Mouse (Mus musculus) midbrain, embryonic 11.5 days (tissue): Measurements from ENCODE around the gene Cdh13. TPM values are rescaled to one million over a fixed set of nuclear protein-coding genes. Genes with fewer than 3 reads are reported as not detected.

Experiments used
- ATAC-seq: fragments of 200-750 bp; cut with Nextera tagmentation; 2 replicates; pipeline ENCODE4 v1.8.0; 2017; ENCODE audit warnings: moderate TSS enrichment, moderate library complexity; ENCODE audit not compliant: low FRiP score
- DNase-seq: peaks from one replicate; pipeline ENCODE4 v3.0.0; 2015; ENCODE audit warnings: low spot score; ENCODE audit errors: missing footprints
- H3K27ac ChIP-seq: fragments of 300-500 bp; sonication (generic); 2 replicates; pipeline ENCODE4 v1.5.1; 2014; ENCODE audit warnings: low read depth, low read length
- H3K27me3 ChIP-seq: fragments of 300-500 bp; sonication (generic); 2 replicates; pipeline ENCODE4 v1.6.1; 2014; ENCODE audit warnings: mild to moderate bottlenecking, low read length, moderate library complexity, mixed read lengths; ENCODE audit not compliant: control insufficient read depth, insufficient read depth
- H3K36me3 ChIP-seq: fragments of 300-500 bp; sonication (generic); 2 replicates; pipeline ENCODE4 v1.6.1; 2014; ENCODE audit warnings: mild to moderate bottlenecking, low read length, moderate library complexity, mixed read lengths; ENCODE audit not compliant: control insufficient read depth, insufficient read depth
- H3K4me1 ChIP-seq: fragments of 300-500 bp; sonication (generic); 2 replicates; pipeline ENCODE4 v1.6.1; 2014; ENCODE audit warnings: low read length; ENCODE audit not compliant: control insufficient read depth, insufficient read depth
- H3K4me2 ChIP-seq: fragments of 300-500 bp; sonication (generic); 2 replicates; pipeline ENCODE4 v1.6.1; 2014; ENCODE audit warnings: mild to moderate bottlenecking, moderate library complexity
- H3K4me3 ChIP-seq: fragments of 300-500 bp; sonication (generic); 2 replicates; pipeline ENCODE4 v1.5.1; 2014; ENCODE audit warnings: low read depth, low read length
- H3K9ac ChIP-seq: fragments of 300-500 bp; sonication (generic); 2 replicates; pipeline ENCODE4 v1.6.1; 2014; ENCODE audit warnings: low read length
- H3K9me3 ChIP-seq: fragments of 300-500 bp; sonication (generic); 2 replicates; pipeline ENCODE4 v1.6.1; 2016; ENCODE audit warnings: low read length; ENCODE audit not compliant: control insufficient read depth
- WGBS: fragments of 180-500 bp; shearing (Covaris S2); extraction: QIAGEN DNeasy Blood & Tissue Kit; methylation state at CpG from one replicate; pipeline ENCODE4 v1.1.7; 2014; 5-methylcytosine and 5-hydroxymethylcytosine counted together
- polyA plus RNA-seq: library from polyadenylated mRNA; unstranded; fragments of >200 nt; fragmentation: Nextera tagmentation; extraction: Ambion mirVana; gene quantifications from 2 replicates; pipeline ENCODE4 v1.2.1, GENCODE M21; 2014

The Cdh13 gene
- polyA plus RNA-seq, 1 experiment from 2014 or later: 12.2 TPM

DNA sequence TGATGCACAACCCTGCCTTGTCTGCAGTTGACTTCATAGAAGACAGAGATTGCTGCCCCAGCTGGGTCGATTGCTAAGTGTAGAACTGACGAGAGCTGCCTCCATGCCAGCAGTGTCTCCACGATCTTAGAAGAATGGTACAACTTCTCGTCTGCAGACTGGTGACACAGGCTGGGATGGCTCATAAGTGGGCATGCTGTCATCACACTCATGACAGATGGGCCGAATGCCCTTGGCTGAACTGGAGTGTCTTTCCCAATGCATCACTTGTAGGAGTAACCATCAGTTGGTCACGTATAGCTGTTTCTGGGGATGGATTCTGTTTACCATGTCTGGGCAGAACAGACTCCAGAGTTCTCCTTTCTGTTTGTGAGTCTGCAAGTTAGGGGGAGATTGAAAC, 392.7 kb downstream of the Cdh13 start:
- DNase-seq (no peak), ATAC-seq (no peak)
- no peaks in the 10 kb centered on the region for H3K27me3 ChIP-seq
- no peaks in the 10 kb centered on the region for H3K36me3 ChIP-seq
- no peak overlapping the region for H3K4me3 ChIP-seq
- H3K4me1 ChIP-seq: no peaks in the 10 kb centered on the region
- H3K9me3 ChIP-seq: no peaks in the 10 kb centered on the region
- H3K9ac ChIP-seq: no peak overlapping the region
- WGBS: 87% methylated on average over 6 of the region's 6 CpGs
- H3K27ac ChIP-seq: no peak overlapping the region
- no peak overlapping the region for H3K4me2 ChIP-seq

DNA sequence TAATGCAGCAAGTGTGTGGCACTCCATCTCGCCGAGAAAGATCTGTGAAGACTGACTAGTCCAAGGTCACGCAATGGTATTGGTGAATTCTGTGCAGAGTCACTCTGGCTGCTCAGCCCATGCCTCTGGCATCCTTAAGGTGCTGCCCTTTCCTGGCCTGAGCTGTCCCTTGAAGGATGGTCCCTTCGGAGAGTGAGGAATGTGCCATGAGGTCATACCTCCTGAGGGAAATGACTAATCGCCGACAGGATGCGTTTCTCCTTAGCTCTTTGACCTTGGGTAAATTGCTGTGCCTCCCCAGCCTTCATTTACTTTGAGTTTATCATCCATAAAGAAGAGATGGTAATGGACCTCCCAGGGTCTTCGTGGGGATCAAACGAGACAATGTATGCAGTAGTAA, 395.8 kb downstream of the Cdh13 start:
- WGBS: 89% methylated on average over 9 of the region's 9 CpGs
- DNase-seq (no peak), ATAC-seq (no peak)
- Histone ChIP-seq H3K27me3 (no peaks in the 10 kb centered on the region), H3K9me3 (no peaks in the 10 kb centered on the region), H3K4me3 (no peak overlapping the region), H3K4me1 (no peaks in the 10 kb centered on the region), H3K4me2 (no peak overlapping the region), H3K27ac (no peak overlapping the region), H3K36me3 (no peaks in the 10 kb centered on the region), H3K9ac (no peak overlapping the region)

DNA sequence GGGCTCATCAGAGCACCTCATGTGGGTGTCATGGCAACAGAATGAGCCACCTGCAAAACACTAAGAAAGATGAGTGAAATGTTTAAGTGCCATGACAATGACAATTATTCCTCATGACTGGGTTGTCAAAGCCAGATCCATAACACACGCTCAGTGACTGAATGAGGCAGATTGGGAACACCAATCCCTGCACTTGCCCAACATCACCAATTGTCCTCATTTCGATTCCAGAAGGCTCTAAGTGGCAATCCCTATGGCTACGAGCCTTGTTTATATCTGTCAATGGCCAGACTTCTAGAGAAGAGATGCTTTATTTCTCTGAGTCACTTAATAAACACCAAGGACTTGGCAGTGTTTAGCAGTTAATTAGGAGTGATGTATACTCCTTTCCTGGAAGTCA, 399.9 kb downstream of the Cdh13 start:
- no peak overlapping the region for H3K27ac ChIP-seq
- DNase-seq (no peak), ATAC-seq (no peak)
- H3K4me2 ChIP-seq: no peak overlapping the region
- no peak overlapping the region for H3K4me3 ChIP-seq
- H3K27me3 ChIP-seq: no peaks in the 10 kb centered on the region
- no peaks in the 10 kb centered on the region for H3K9me3 ChIP-seq
- H3K4me1 ChIP-seq: no peaks in the 10 kb centered on the region
- 76% methylated on average over 3 of the region's 3 CpGs for WGBS
- no peaks in the 10 kb centered on the region for H3K36me3 ChIP-seq
- H3K9ac ChIP-seq: no peak overlapping the region

DNA sequence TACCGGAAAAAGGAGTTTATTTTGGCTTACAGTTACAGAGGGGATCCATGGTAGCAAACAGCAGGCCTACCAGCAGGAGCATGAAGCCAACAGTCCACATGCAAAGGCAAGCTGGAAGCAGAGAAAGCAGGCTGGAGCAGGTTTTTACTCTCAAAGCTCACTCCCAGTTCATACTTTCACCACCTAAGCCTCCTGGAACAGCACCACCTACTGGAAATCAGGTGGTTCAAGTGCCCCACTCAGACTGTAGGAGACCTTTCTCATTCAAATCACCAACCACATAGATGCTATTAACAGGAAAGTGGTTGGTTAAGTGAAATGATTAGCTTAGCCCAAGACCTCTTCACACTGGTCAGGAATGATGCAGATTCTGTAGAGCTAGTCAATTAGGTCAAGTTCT, 402.3 kb downstream of the Cdh13 start:
- H3K36me3 ChIP-seq: no peaks in the 10 kb centered on the region
- DNase-seq: no peak
- H3K27me3 ChIP-seq: no peaks in the 10 kb centered on the region
- no peak overlapping the region for H3K27ac ChIP-seq
- no peaks in the 10 kb centered on the region for H3K4me1 ChIP-seq
- H3K4me3 ChIP-seq: no peak overlapping the region
- no peak for ATAC-seq
- H3K9ac ChIP-seq: no peak overlapping the region
- no peak overlapping the region for H3K4me2 ChIP-seq
- H3K9me3 ChIP-seq: no peaks in the 10 kb centered on the region
- WGBS: 100% methylated on average over 1 of the region's 1 CpGs

DNA sequence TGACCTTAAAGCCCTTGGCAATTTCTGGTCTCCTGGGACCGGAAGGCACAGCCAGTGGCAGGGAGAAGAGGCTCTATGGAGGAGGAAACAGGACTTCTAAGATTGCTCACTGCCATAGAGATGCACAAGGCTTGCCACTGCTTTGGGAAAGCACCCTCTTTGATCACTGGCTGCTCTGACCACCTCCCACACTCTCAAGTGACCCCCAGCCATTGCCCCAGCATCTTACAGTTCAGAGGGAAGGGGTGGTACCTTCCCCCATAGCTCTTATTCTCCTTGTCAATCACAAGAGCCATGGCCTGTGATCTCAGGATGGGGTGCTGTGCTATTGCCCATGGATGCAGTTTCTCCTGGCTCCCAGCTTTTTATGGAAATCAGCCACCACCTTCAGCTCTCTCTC, 406.3 kb downstream of the Cdh13 start:
- no peaks in the 10 kb centered on the region for H3K4me1 ChIP-seq
- ATAC-seq (no peak), DNase-seq (no peak)
- no peak overlapping the region for H3K27ac ChIP-seq
- H3K36me3 ChIP-seq: no peaks in the 10 kb centered on the region
- no peak overlapping the region for H3K4me2 ChIP-seq
- H3K9me3 ChIP-seq: no peaks in the 10 kb centered on the region
- no peaks in the 10 kb centered on the region for H3K27me3 ChIP-seq
- H3K4me3 ChIP-seq: no peak overlapping the region
- WGBS: 81% methylated on average over 1 of the region's 1 CpGs
- no peak overlapping the region for H3K9ac ChIP-seq

DNA sequence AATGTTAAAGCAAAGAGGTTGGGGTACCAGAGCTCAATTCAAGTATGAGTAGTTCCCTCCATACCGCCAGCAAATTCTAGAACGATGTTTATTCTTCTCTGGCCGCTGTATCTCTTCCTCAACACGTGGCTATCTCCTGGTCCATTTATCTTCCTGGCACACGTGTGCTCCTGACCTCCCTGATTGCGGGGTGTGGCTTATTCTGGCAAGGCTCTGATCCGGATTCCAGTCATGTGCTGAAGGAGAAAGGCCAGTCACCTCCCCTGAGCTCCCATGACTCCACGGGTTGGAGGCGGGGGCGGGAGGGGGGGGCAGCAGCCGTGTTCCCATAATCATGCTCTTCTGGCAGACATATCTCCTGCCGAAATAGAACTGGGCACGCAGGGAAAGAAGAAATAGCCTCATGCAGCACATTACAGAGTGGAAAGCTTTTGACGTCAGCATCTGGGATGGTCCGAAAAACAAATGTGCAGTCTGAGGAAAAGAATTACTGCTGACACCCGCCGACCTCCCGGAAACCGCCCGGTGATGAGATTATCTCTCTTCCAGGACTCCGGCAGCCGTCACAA, 417.9 kb downstream of the Cdh13 start:
- H3K4me1 ChIP-seq: no peaks in the 10 kb centered on the region
- H3K4me2 ChIP-seq: no peak overlapping the region
- no peak overlapping the region for H3K9ac ChIP-seq
- H3K9me3 ChIP-seq: peaks cover 3% of the 10 kb centered on the region; the same call in 1 of the 2 replicates
- DNase-seq: no peak
- H3K27ac ChIP-seq: no peak overlapping the region
- no peak overlapping the region for H3K4me3 ChIP-seq
- WGBS: 91% methylated on average over 22 of the region's 22 CpGs
- ATAC-seq: no peak
- H3K36me3 ChIP-seq: no peaks in the 10 kb centered on the region
- H3K27me3 ChIP-seq: no peaks in the 10 kb centered on the region

DNA sequence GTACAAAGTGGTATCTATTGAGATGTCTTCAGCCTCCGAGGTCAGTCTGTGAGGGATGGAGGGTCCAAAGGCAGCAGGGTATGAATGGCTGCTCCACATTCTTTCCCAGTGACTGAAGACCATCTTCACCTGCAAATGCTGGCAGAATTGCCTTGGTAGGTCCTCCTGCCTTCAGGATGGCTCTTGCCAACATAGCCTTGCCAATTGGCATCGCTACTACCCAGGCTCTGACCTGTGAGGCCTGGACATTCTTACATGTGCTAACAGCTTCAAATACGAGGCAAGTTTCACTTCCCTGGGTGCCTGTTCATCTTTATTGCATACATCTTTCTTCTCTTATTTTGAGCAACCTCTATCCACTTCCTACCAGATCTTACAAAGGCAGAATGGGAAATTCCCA, 425.8 kb downstream of the Cdh13 start:
- Histone ChIP-seq H3K4me1 (no peaks in the 10 kb centered on the region), H3K9me3 (no peaks in the 10 kb centered on the region), H3K27me3 (no peaks in the 10 kb centered on the region), H3K36me3 (no peaks in the 10 kb centered on the region), H3K27ac (no peak overlapping the region), H3K4me2 (no peak overlapping the region), H3K4me3 (no peak overlapping the region), H3K9ac (no peak overlapping the region)
- WGBS: 86% methylated on average over 3 of the region's 3 CpGs
- DNase-seq (no peak), ATAC-seq (no peak)

DNA sequence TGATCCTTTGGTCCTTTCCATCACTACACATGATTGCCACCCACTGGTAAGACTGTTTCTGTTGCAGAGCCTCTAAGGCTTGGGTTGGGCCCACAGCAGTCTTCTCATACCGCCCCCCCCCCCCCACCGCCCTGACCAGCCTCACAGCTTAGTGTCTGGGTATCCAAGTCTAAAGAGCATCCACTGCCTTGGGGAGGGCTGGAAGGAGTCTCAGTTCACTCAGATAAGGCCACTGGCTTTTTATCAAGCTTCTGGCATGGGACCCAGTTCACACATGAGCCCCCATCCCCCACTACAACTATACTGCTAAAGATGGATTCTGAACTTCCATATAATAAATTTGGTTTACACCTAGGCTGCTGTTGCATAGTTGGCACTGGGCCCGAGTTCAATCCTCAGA, 428.1 kb downstream of the Cdh13 start:
- DNase-seq (no peak), ATAC-seq (no peak)
- Histone ChIP-seq H3K9me3 (no peaks in the 10 kb centered on the region), H3K9ac (no peak overlapping the region), H3K27me3 (no peaks in the 10 kb centered on the region), H3K27ac (no peak overlapping the region), H3K4me2 (no peak overlapping the region), H3K4me3 (no peak overlapping the region), H3K36me3 (no peaks in the 10 kb centered on the region), H3K4me1 (no peaks in the 10 kb centered on the region)
- 93% methylated on average over 3 of the region's 3 CpGs for WGBS

DNA sequence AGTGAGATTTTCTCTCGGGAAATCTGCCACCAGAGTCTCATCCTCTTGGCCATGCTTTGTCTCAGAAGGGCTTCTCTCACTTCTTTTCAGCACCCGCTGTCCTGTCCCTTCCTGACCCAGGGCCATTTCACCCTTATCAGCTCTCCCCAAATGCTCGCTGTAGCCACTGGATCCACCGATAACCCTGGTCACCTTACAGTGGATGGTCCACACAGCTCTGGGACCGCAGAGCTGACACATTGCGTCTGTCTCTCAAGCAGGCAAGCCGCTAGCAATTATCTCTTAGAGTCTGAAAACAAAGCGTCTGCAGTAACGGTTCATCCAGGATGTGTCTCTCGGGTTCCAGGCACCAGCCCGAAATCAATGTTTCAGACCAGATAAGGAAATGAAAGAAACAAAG, 429.6 kb downstream of the Cdh13 start:
- Histone ChIP-seq H3K36me3 (no peaks in the 10 kb centered on the region), H3K27ac (no peak overlapping the region), H3K27me3 (no peaks in the 10 kb centered on the region), H3K9ac (no peak overlapping the region), H3K4me2 (no peak overlapping the region), H3K4me1 (no peaks in the 10 kb centered on the region), H3K9me3 (no peaks in the 10 kb centered on the region), H3K4me3 (no peak overlapping the region)
- DNase-seq (no peak), ATAC-seq (no peak)
- WGBS: 84% methylated on average over 11 of the region's 11 CpGs

DNA sequence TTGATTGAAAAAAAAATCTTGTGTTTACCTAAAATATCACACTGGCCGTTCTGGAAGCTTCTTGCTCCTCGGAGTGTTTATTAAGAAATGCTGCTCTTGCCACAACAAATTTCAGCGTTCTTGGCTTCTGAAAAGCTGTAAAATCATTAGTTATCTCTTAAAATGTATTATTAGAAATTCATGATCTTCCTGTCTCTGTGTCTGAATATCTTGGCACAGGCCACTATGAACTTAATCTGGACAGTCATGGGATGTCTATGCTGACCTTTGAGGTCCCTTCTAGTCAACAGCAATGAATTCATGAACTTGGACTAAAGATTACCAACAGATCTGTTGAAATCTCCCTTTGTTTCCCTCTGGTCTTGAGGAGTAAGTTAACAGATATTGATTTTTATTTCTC, 430.1 kb downstream of the Cdh13 start:
- Histone ChIP-seq H3K36me3 (no peaks in the 10 kb centered on the region), H3K4me3 (no peak overlapping the region), H3K9me3 (no peaks in the 10 kb centered on the region), H3K27me3 (no peaks in the 10 kb centered on the region), H3K4me1 (no peaks in the 10 kb centered on the region), H3K4me2 (no peak overlapping the region), H3K9ac (no peak overlapping the region), H3K27ac (no peak overlapping the region)
- ATAC-seq (no peak), DNase-seq (no peak)
- 80% methylated on average over 3 of the region's 3 CpGs for WGBS
